Mouse (Mus musculus): Measurements from ENCODE around the gene Pianp.

- no peak for TF ChIP-seq CTCF (IDR thresholded peaks at IDR 0.05; ENCODE audit: insufficient read depth, low read length)
- no peak for TF ChIP-seq POLR2A (IDR thresholded peaks at IDR 0.05; ENCODE audit: borderline replicate concordance, extremely low read depth, low read depth, low read length)
Observed at GRCm38 (mm10) chr6:124993365-124993764, 3.1 kb upstream of the Pianp start.
